Mouse (Mus musculus): Measurements from ENCODE around the gene Csrp2. TPM values are rescaled to one million over a fixed set of nuclear protein-coding genes. Genes with fewer than 3 reads are reported as not detected.

The Csrp2 gene
- polyA plus RNA-seq, 1 experiment: 9.7 TPM

GRCm38 (mm10) chr10:110881346-110881745, 38.2 kb upstream of the Csrp2 start:
- 87% methylated on average over 7 of the region's 7 CpGs for WGBS
- no peaks in the 10 kb centered on the region for H3K36me3 ChIP-seq (ENCODE audit: control insufficient read depth, insufficient read depth, low read length)
- TF ChIP-seq CTCF (IDR thresholded peaks at IDR 0.05; ENCODE audit: extremely low read depth, insufficient read depth, insufficient read length, insufficient replicate concordance): no peak
- TF ChIP-seq POLR2A (IDR thresholded peaks at IDR 0.05; ENCODE audit: low read depth, low read length): no peak

GRCm38 (mm10) chr10:110882701-110883100, 36.9 kb upstream of the Csrp2 start:
- Histone ChIP-seq H3K27me3 (ENCODE audit: control insufficient read depth, insufficient read depth, low read length) (no peaks in the 10 kb centered on the region), H3K27ac (ENCODE audit: insufficient read depth, low read length) (no peak overlapping the region), H3K4me3 (ENCODE audit: extremely low read depth, insufficient read depth, insufficient read length) (no peak overlapping the region), H3K36me3 (ENCODE audit: control insufficient read depth, insufficient read depth, low read length) (no peaks in the 10 kb centered on the region), H3K4me1 (ENCODE audit: control insufficient read depth, insufficient read depth, insufficient read length) (no peaks in the 10 kb centered on the region)
- TF ChIP-seq POLR2A (IDR thresholded peaks at IDR 0.05; ENCODE audit: low read depth, low read length) (no peak), CTCF (IDR thresholded peaks at IDR 0.05; ENCODE audit: extremely low read depth, insufficient read depth, insufficient read length, insufficient replicate concordance) (no peak)
- DNase-seq (ENCODE audit: low read depth in 1 of 2, low spot score in 2 of 2): no peak

More at GRCm38 (mm10) chr10:110881346-110881745, 38.2 kb upstream of the Csrp2 start:
- Histone ChIP-seq H3K27ac (ENCODE audit: insufficient read depth, low read length) (no peak overlapping the region), H3K4me3 (ENCODE audit: extremely low read depth, insufficient read depth, insufficient read length) (no peak overlapping the region), H3K27me3 (ENCODE audit: control insufficient read depth, insufficient read depth, low read length) (no peaks in the 10 kb centered on the region), H3K4me1 (ENCODE audit: control insufficient read depth, insufficient read depth, insufficient read length) (no peaks in the 10 kb centered on the region)
- DNase-seq (ENCODE audit: low read depth in 1 of 2, low spot score in 2 of 2): no peak

DNA sequence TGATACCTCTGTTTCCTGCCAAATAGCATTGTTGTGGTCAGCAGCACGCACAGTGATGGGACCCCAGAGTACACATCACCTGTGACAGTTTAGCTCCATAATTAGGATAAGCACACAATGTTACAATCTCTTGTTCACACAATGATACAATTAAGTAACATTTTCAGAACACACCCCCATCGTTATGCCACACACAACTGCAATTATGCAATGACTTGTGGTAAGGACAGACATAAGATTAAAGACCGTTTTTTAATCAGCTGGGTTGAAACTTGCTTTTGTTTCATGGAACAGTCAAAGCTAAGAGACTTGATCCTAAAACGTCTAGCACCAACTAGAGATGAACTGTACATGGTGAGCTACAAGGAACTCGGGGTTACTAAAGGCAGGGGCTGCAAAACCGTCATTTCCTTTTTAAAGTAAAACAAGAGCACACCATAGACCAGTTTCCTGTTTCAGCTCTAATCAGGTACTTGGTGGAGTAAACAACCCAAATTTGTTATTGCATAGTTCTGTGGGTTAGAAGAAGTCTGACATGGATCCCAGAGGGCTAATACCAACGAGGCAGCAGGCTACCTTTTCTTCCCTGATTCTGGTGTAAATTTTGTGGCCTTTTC, 28.8 kb upstream of the Csrp2 start:
- Histone ChIP-seq H3K27ac (ENCODE audit: insufficient read depth, low read length) (peak overlapping the region; percentile 52), H3K27me3 (ENCODE audit: control insufficient read depth, insufficient read depth, low read length) (no peaks in the 10 kb centered on the region), H3K4me1 (ENCODE audit: control insufficient read depth, insufficient read depth, insufficient read length) (peaks cover 7% of the 10 kb centered on the region), H3K4me3 (ENCODE audit: extremely low read depth, insufficient read depth, insufficient read length) (no peak overlapping the region), H3K36me3 (ENCODE audit: control insufficient read depth, insufficient read depth, low read length) (no peaks in the 10 kb centered on the region)
- TF ChIP-seq POLR2A (IDR thresholded peaks at IDR 0.05; ENCODE audit: low read depth, low read length) (no peak), CTCF (IDR thresholded peaks at IDR 0.05; ENCODE audit: extremely low read depth, insufficient read depth, insufficient read length, insufficient replicate concordance) (no peak)
- 23% methylated on average over 7 of the region's 7 CpGs for WGBS
- DNase-seq (ENCODE audit: low read depth in 1 of 2, low spot score in 2 of 2): peak in 1 of 2 experiments; percentile 33

GRCm38 (mm10) chr10:110899744-110900501, 19.7 kb upstream of the Csrp2 start:
- no peak for DNase-seq (ENCODE audit: low read depth in 1 of 2, low spot score in 2 of 2)
- TF ChIP-seq POLR2A (IDR thresholded peaks at IDR 0.05; ENCODE audit: low read depth, low read length) (no peak), CTCF (IDR thresholded peaks at IDR 0.05; ENCODE audit: extremely low read depth, insufficient read depth, insufficient read length, insufficient replicate concordance) (no peak)
- no peaks in the 10 kb centered on the region for H3K4me1 ChIP-seq (ENCODE audit: control insufficient read depth, insufficient read depth, insufficient read length)
- no peak overlapping the region for H3K4me3 ChIP-seq (ENCODE audit: extremely low read depth, insufficient read depth, insufficient read length)
- WGBS: 86% methylated on average over 13 of the region's 13 CpGs
- H3K27ac ChIP-seq (ENCODE audit: insufficient read depth, low read length): no peak overlapping the region
- no peaks in the 10 kb centered on the region for H3K27me3 ChIP-seq (ENCODE audit: control insufficient read depth, insufficient read depth, low read length)
- H3K36me3 ChIP-seq (ENCODE audit: control insufficient read depth, insufficient read depth, low read length): no peaks in the 10 kb centered on the region

GRCm38 (mm10) chr10:110903862-110904261, 15.7 kb upstream of the Csrp2 start:
- Histone ChIP-seq H3K4me3 (ENCODE audit: extremely low read depth, insufficient read depth, insufficient read length) (no peak overlapping the region), H3K36me3 (ENCODE audit: control insufficient read depth, insufficient read depth, low read length) (no peaks in the 10 kb centered on the region), H3K27me3 (ENCODE audit: control insufficient read depth, insufficient read depth, low read length) (no peaks in the 10 kb centered on the region), H3K27ac (ENCODE audit: insufficient read depth, low read length) (no peak overlapping the region), H3K4me1 (ENCODE audit: control insufficient read depth, insufficient read depth, insufficient read length) (no peaks in the 10 kb centered on the region)
- 93% methylated on average over 3 of the region's 3 CpGs for WGBS
- TF ChIP-seq POLR2A (IDR thresholded peaks at IDR 0.05; ENCODE audit: low read depth, low read length) (no peak), CTCF (IDR thresholded peaks at IDR 0.05; ENCODE audit: extremely low read depth, insufficient read depth, insufficient read length, insufficient replicate concordance) (no peak)
- no peak for DNase-seq (ENCODE audit: low read depth in 1 of 2, low spot score in 2 of 2)

DNA sequence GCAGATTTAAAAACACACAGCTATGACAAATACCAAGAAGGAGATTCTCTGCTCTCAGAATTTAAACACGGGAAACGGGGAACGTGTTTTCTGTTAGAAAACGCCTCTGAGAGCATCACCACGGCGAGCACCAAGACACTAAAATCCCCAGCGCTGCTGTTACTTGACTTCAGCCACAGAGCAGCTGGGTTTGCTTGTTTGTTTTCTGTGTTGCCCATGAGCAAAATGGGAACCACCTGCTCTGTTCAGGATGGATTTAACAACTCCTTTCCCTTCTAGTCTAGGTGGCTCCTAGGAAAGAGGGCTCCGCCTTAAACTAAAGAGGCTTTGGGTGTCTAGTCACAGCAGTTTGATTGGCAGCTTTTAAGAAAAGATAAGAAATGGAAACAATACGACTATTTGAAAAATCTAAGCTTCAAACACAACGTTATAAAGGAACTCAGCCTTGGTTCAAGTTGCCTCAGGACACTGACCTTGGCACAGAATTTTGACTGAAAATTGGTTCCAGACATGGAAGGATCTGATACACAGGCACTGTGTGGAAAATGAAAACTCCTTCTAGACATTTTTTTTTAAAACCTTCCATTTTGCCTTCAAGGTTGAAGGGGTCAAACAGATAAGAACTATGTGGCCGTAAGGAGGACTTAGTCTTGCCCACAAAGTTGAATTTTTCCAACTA, 2.8 kb upstream of the Csrp2 start:
- Histone ChIP-seq H3K36me3 (ENCODE audit: control insufficient read depth, insufficient read depth, low read length) (no peaks in the 10 kb centered on the region), H3K4me3 (ENCODE audit: extremely low read depth, insufficient read depth, insufficient read length) (no peak overlapping the region), H3K27ac (ENCODE audit: insufficient read depth, low read length) (no peak overlapping the region), H3K4me1 (ENCODE audit: control insufficient read depth, insufficient read depth, insufficient read length) (peaks cover 4% of the 10 kb centered on the region; the same call in 1 of the 2 replicates), H3K27me3 (ENCODE audit: control insufficient read depth, insufficient read depth, low read length) (no peaks in the 10 kb centered on the region)
- WGBS: 90% methylated on average over 11 of the region's 11 CpGs
- TF ChIP-seq POLR2A (IDR thresholded peaks at IDR 0.05; ENCODE audit: low read depth, low read length): no peak
- TF ChIP-seq CTCF (IDR thresholded peaks at IDR 0.05; ENCODE audit: extremely low read depth, insufficient read depth, insufficient read length, insufficient replicate concordance): no peak
- DNase-seq (ENCODE audit: low read depth in 1 of 2, low spot score in 2 of 2): no peak

All from spleen, adult 2 months (tissue).